Mouse (Mus musculus) right cerebral cortex, postnatal 4 days (tissue): ENCODE data around the gene Btbd16.

Experiments
- DNase-seq: peaks from one replicate; pipeline ENCODE4 v3.0.0-alpha.2; 2022

Gene Btbd16

DNA sequence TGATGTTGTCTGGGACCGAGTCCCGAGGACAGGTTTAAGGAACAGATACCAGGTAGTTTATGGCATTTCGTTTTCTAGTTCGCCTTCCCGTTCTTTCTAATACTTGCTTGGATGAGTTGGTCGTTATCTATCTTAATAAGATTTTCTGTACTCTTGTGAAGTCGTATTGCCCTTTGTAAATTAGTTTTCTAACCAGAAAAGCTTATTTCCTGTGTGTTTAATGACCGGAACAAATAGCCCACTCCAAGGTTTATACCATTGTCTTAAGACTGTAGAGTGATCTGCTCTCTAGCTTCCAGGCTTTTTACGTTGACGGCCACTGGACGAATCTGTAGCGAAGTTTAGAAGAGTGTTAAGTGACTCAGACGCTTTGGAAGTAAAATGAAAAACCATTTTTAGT lies 92.8 kb downstream of the Btbd16 start:
- DNase-seq = no peak

DNA sequence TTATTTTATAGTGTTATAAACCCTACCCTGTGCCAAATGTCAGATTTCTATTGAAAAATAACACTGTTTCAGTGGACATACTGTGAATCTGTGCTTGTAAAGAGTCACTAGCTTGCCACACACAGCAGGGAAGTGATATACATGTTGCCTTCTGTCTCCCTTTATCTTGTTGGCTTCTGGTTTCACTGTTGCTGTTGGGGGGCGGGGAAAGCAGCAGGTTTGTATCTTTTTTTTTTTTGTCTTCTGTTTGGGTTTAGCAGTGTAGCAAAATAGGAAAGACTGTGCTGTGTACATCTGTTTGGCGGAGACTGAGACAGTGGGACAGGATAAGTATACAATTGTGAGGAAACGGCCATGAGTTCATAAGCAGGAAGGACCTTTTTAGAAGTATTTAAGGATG lies 93.4 kb downstream of the Btbd16 start:
- no peak for DNase-seq
